Mouse (Mus musculus) cerebellum, postnatal 25 days (tissue): ENCODE measurements around the gene Tcam1.
A peak's percentile ranks its signal among the peaks of the same experiment; 100 is the strongest.

Source experiments
- DNase-seq, 2 experiments: peaks; one replicate each; pipeline ENCODE4 v3.0.0; 2021; ENCODE audit warnings: mixed read lengths in 2 of 2

The Tcam1 gene

GRCm38 (mm10) chr11:106318406-106319366, 42.2 kb downstream of the Tcam1 start:
- no peak for DNase-seq

GRCm38 (mm10) chr11:106324858-106325257, 48.4 kb downstream of the Tcam1 start:
- DNase-seq = no peak

- DNase-seq = peak; percentile 71 to 87
Observed at GRCm38 (mm10) chr11:106325566-106326206, 49.2 kb downstream of the Tcam1 start.

- no peak for DNase-seq
Observed at GRCm38 (mm10) chr11:106326475-106326874, 50.0 kb downstream of the Tcam1 start.

- DNase-seq = no peak
Observed at GRCm38 (mm10) chr11:106328521-106328920, 52.0 kb downstream of the Tcam1 start.

GRCm38 (mm10) chr11:106329128-106329527, 52.7 kb downstream of the Tcam1 start:
- DNase-seq = no peak

- peak; percentile 41 to 56 for DNase-seq
Observed at GRCm38 (mm10) chr11:106329682-106330081, 53.2 kb downstream of the Tcam1 start.

GRCm38 (mm10) chr11:106332458-106332857, 56.0 kb downstream of the Tcam1 start:
- DNase-seq = peak; percentile 43 to 70

GRCm38 (mm10) chr11:106334066-106334465, 57.6 kb downstream of the Tcam1 start:
- DNase-seq = no peak

- no peak for DNase-seq
Observed at GRCm38 (mm10) chr11:106338029-106338428, 61.6 kb downstream of the Tcam1 start.
